Mouse (Mus musculus) ES-CJ7 (cell line): ENCODE measurements at regions not wholly inside any gene's neighbourhood (a gene's known extent, or its start where the extent isn't known, plus 50 kb on each side); places are given as distances from the start of the nearest gene placed in this dataset.

Source experiments
- DNase-seq: peaks from one replicate; pipeline ENCODE4 v3.0.0; 2011; ENCODE audit warnings: low read depth, low spot score

DNA sequence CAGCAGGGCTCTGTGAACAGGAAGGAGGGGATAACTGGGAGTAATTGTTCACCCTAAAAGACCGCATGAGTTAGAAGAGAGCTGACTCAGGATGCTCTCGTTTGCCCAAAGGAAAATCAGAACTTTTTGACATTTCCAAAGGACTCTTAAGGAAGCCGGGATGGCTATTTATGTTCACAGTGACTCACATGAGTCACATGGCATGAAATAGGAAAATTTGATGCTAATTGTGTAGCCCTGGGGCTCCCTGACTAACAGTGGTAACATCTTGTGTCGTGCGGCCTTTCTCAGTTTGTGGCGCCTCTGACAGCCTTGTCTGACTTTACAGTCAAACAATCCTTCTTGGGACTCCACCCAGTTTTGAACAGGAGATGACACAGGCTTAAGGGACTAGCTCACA lies 51.9 kb upstream of the Cacna1a start:
- DNase-seq: no peak

DNA sequence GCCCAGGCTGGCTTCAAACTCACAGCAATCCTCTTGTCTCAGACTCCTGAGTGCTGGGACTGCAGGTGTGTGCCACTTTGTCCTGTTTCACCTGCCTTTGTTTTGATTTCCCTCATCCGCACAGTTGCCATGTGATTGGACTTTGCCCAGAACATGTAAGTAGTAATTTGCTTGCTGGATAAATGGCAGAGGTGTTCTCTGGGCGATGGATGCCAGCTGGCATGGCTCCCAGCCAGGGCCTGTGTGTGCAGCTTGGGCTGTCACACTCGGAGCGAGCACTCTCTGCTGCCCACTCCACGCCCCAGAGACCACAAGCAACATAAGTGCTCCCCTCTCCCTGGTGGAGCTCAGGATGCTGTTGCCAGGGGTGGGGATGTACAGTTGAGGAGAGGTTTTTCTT lies 53.9 kb upstream of the Cacna1a start:
- DNase-seq: no peak

DNA sequence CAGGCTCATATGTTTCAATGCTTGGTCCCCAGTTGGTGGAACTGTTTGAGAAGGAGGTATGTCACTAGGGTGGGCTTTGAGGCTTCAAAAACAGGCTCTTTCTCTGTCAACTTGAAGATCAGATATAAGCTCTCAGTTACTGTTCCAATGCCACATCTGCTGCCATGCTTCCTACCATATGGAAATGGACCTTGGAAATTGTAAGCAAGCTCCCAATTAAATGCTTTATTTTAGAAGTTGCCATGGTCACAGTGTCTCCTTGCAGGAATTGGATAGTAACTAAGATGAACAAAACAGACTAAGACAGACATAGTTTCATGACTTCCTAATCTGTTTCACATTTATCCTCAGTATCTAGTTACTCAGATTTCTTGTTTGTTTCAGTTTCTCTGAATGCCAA lies 56.7 kb upstream of the Cacna1a start:
- DNase-seq: no peak

DNA sequence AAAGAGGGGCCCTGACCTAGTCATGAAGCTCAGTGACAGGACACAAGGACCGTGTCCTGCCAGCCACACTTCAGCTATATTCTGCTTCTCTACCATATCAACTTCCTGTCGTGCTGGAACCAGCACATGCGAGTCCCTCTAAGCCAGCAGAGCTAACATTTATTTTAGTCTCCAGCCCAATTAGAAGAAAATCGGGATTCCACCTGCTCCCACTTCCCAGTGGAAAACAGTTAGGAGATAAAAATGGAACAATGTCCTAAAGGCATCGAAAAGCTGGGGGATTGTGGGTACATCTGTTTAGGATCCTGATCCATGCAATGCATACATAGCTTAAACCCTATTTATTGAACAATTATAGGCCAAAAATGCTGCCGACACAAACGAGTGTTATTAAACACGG lies 58.7 kb upstream of the Cacna1a start:
- DNase-seq: no peak

DNA sequence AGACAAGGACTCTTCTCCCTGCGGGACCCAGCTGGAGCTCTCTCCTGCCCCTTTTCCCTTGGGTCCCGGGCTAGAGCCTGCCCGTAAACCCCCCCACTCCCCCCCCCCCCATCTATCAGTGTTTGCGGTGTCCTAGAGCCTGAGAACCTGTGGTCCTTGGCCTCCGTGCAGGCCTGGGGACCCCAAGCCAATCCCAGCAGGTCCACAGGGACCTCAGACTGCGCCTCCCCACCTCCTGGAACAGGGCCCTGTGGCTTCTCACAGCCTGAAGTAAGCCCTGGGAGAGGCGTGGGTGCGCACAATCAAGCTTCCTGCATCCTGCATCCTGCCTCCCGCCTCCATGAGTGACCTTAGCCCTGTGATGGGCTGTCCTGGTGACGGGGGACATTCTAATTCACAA lies 52.6 kb upstream of the Ccdc130 start:
- no peak for DNase-seq

DNA sequence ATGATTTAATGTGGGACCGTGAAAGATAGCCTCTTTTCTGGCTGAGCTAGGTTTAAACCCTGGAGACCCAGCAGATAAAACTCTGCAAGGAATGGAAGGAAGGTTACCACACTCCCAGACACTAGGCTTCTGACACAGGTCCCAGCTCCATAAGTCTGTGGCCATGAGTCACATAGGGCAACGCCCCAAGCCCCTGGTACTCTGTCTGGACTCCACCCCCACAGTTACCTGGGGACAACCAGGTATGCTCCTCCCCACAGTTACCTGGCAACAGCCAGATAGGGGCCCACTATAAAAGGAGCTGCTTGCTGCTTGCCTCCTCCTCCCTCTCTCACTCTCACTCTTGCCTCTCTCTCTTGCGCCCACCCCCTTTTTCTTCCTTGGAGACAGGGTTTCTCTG lies 51.7 kb upstream of the Ccdc130 start:
- peak; percentile 38 for DNase-seq
